Mouse (Mus musculus): ENCODE measurements at regions not wholly inside any gene's neighbourhood (a gene's known extent, or its start where the extent isn't known, plus 50 kb on each side); places are given as distances from the start of the nearest gene placed in this dataset.

DNA sequence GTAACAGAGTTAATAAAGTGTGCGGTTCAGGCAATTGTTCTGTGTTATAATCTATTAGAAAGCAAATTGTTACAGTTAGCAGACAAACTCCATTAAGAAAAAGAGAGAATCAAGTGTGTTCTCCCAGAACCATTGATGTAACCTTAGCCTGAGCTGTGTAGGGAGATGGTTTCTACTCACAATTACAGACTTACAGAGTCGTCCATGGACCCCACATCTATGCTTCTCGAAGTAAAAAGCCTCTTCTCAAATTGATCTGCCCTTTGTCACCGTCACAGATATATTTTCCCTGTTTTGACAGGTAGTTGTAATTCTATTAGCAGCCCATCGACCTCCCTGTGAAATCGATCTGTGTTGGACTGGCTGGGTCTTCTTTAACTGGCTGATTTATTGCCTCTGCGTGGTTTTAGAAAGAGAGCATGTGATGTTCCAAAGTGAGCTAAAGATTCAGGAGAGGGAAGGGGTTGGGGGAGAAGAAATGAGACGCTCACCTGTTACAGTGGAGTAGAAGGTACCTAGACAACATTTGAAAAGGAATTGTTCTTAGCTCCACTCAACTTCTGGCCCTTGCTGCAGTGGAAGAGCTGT, 54.7 kb upstream of the Map3k7 start:
- no peaks in the 10 kb centered on the region for H3K79me2 ChIP-seq (ENCODE audit: control insufficient read depth, insufficient read depth)
- no peak for TF ChIP-seq E2F4 (IDR thresholded peaks at IDR 0.05; ENCODE audit: insufficient read depth)
- no peak for TF ChIP-seq USF1 (IDR thresholded peaks at IDR 0.05; ENCODE audit: low read depth)
- no peak for TF ChIP-seq POLR2AphosphoS2 (IDR thresholded peaks at IDR 0.05; ENCODE audit: insufficient read length, low read depth)
- TF ChIP-seq REST (IDR thresholded peaks at IDR 0.05; ENCODE audit: insufficient read depth, insufficient read length), result no peak
- no peak for TF ChIP-seq MAX (IDR thresholded peaks at IDR 0.05; ENCODE audit: low read depth)
- no peak for TF ChIP-seq SRF (IDR thresholded peaks at IDR 0.05; ENCODE audit: control insufficient read depth, insufficient read length, low read depth)
- TF ChIP-seq MYOG (IDR thresholded peaks at IDR 0.05; ENCODE audit: control insufficient read depth in 1 of 3, insufficient read depth in 1 of 3, insufficient read length in 2 of 3, low read depth in 2 of 3), result no peak
- no peak for TF ChIP-seq CEBPB (IDR thresholded peaks at IDR 0.05; ENCODE audit: insufficient read depth, poor library complexity, severe bottlenecking)
- TF ChIP-seq TCF3 (IDR thresholded peaks at IDR 0.05; ENCODE audit: insufficient read length, low read depth), result no peak
- TF ChIP-seq TCF12 (IDR thresholded peaks at IDR 0.05; ENCODE audit: insufficient read depth, poor library complexity, severe bottlenecking), result no peak
- no peaks in the 10 kb centered on the region for H3K36me3 ChIP-seq (ENCODE audit: control insufficient read depth, insufficient read depth)
- no peak overlapping the region for H3ac ChIP-seq (ENCODE audit: control insufficient read depth, insufficient read length)
- no peak overlapping the region for H3K4me3 ChIP-seq
- no peaks in the 10 kb centered on the region for H3K27me3 ChIP-seq (ENCODE audit: control insufficient read depth, insufficient read depth, insufficient read length)
- H3K4me2 ChIP-seq (ENCODE audit: low read depth), result no peak overlapping the region
